Mouse (Mus musculus): Measurements from ENCODE around the gene Josd2. TPM values are rescaled to one million over a fixed set of nuclear protein-coding genes. Genes with fewer than 3 reads are reported as not detected.

Josd2 gene
- polyA plus RNA-seq, 1 experiment from 2014 or later, result 42.5 TPM

DNA sequence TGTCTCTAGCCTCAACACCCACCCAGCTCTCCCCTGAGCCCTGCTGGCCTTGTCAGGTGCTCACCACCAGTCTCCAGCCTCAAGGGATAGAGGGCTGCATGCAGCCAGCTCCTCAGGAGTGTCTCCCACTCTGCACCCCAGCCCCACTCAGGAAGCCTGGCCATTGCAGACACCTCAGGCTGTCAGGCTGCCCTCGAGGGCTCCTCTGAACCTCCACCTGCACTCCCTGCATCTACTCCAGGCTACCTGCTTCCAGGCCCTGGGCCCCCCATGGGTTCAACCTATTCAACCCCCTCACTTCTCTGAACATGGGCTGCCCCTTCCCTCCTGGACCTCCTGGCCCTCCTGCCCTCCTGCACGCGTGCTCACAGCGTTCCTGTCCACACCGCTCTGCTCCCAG, 23.6 kb downstream of the Josd2 start:
- H3K9ac ChIP-seq (ENCODE audit: low read depth, low read length), result no peak overlapping the region
- H3K4me3 ChIP-seq (ENCODE audit: low read length), result no peak overlapping the region
- no peak overlapping the region for H3K4me2 ChIP-seq (ENCODE audit: low read length)
- H3K9me3 ChIP-seq (ENCODE audit: control insufficient read depth, low read length), result no peaks in the 10 kb centered on the region
- peaks cover 33% of the 10 kb centered on the region for H3K36me3 ChIP-seq (ENCODE audit: control insufficient read depth, insufficient read depth, low read length)
- ATAC-seq, result no peak
- H3K27ac ChIP-seq (ENCODE audit: low read depth, low read length), result no peak overlapping the region
- WGBS, result 96% methylated on average over 5 of the region's 5 CpGs
- peaks cover 17% of the 10 kb centered on the region for H3K4me1 ChIP-seq (ENCODE audit: control insufficient read depth, insufficient read depth, low read depth, low read length)
- no peaks in the 10 kb centered on the region for H3K27me3 ChIP-seq (replicated peaks; ENCODE audit: control insufficient read depth, insufficient read depth, low read length)

DNA sequence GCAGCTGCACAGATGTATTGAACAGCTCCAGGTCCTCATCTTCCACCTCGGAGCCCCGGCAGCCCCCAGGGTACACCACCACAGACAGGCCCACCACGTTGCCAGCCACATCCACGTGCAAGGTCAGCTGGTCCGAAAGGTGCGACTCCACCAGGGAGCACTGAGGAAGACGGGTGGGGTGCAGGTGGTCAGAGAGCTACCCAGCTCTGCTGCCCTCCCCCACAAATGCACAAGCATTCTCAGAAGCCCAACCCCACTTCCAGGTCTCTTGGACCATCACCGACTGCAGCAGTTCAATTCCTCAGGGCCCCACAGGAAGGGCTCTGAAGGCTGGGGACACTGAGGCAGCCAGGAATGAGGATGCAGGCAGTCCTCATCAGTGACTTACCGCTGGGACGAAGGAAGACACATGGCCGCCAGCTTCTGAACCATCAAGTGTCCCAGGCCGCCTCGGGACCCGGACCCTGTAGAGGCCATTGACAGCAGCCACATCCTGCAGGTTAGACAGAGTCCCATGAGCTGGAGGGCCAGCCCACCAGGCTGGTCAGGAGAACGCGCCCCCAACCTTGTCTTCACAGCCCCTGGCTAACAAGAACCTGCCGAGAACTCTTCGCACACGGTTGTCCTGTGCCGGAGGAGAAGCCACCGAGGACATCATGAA, 24.5 kb downstream of the Josd2 start:
- Histone ChIP-seq H3K36me3 (ENCODE audit: control insufficient read depth, insufficient read depth, low read length) (peaks cover 33% of the 10 kb centered on the region), H3K27ac (ENCODE audit: low read depth, low read length) (no peak overlapping the region), H3K4me1 (ENCODE audit: control insufficient read depth, insufficient read depth, low read depth, low read length) (peaks cover 16% of the 10 kb centered on the region), H3K9me3 (ENCODE audit: control insufficient read depth, low read length) (no peaks in the 10 kb centered on the region), H3K4me2 (ENCODE audit: low read length) (no peak overlapping the region), H3K27me3 (replicated peaks; ENCODE audit: control insufficient read depth, insufficient read depth, low read length) (no peaks in the 10 kb centered on the region), H3K9ac (ENCODE audit: low read depth, low read length) (no peak overlapping the region), H3K4me3 (ENCODE audit: low read length) (no peak overlapping the region)
- 94% methylated on average over 21 of the region's 21 CpGs for WGBS
- ATAC-seq, result no peak

DNA sequence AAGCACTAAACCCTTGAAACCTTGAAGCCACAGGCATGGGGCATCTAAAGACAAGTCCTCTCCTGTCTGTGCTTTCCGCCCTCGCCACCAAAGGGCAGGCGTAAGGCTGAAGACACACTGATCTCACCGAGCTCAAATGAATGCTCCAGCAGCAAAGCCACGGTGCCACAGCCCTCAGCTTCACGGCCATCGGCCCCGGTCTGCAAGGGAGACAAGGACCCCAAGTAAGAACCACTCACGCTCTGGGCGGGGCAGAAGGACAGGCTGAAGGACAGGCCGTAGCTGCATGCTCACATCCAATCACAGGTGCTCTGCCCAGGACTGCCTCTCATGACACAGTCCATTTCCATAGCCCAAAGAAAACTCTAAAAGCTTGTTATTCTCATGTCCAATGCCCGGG, 26.9 kb downstream of the Josd2 start:
- 92% methylated on average over 12 of the region's 12 CpGs for WGBS
- Histone ChIP-seq H3K27ac (ENCODE audit: low read depth, low read length) (no peak overlapping the region), H3K9me3 (ENCODE audit: control insufficient read depth, low read length) (no peaks in the 10 kb centered on the region), H3K4me2 (ENCODE audit: low read length) (peak overlapping the region; percentile 76; the same call in 1 of the 2 replicates), H3K36me3 (ENCODE audit: control insufficient read depth, insufficient read depth, low read length) (peaks cover 27% of the 10 kb centered on the region), H3K9ac (ENCODE audit: low read depth, low read length) (no peak overlapping the region), H3K27me3 (replicated peaks; ENCODE audit: control insufficient read depth, insufficient read depth, low read length) (no peaks in the 10 kb centered on the region), H3K4me3 (ENCODE audit: low read length) (no peak overlapping the region), H3K4me1 (ENCODE audit: control insufficient read depth, insufficient read depth, low read depth, low read length) (peaks cover 18% of the 10 kb centered on the region)
- ATAC-seq, result no peak

DNA sequence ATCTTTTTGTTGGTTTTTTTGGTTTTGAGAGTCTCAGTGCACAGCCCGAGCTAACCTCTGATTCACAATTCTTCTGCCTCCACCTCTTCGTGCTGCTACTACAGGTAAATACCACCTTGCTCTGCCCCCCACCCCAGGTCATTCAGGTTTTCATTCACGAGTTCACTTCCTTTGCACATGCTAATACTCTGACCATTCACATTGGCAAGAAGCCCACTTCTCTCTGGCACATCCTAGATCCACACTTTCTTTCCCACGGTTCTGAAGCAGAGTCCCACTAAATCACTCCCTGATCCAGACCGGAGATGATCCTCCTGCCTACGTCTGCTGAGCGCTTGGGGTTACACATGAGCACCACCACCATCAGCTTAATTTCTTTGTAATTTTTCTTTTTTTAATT, 27.3 kb downstream of the Josd2 start:
- Histone ChIP-seq H3K27ac (ENCODE audit: low read depth, low read length) (no peak overlapping the region), H3K36me3 (ENCODE audit: control insufficient read depth, insufficient read depth, low read length) (peaks cover 25% of the 10 kb centered on the region)
- 71% methylated on average over 7 of the region's 7 CpGs for WGBS

DNA sequence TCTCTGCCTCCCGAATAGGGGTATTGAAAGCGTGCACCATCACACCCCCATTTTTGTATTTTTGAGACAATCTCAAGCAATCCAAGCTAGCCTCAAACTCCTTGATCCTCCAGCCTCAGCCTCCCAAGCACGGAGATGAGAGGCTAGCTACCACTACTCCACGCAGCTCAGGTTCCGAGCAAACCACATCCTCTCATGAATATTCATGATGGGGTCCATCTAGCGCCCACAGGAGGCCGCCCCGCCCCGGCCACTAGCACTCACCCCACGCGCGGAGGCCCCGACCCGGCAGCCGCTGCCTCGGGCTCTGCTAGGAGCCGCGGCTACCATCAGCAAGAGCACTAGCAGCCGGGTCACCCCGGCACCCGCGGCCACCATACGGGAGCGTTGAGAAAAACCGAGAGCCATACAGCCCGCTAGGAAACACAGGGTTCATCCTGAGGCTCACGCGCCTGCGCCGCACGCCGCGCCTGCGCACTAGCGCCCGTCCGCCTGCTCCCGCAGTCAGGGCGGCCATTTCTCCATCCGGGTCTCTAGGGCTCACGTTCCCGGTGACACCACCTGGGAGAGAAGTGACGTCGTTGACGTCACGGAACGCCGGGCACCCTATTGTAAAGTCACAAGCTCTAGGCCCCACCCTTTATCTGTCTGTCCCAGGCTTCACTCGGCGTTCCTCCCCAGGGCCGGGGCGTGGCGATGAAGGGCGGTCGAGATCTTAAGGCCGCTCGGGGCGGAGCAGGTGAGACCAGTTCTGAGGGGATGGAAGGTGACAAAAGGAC, 28.4 kb downstream of the Josd2 start, which contains the start of the genes Emc10 and Fam71e1:
Emc10 (minus strand) TSS at position 538 of the 779 bp plus-strand sequence.
Fam71e1 (plus strand) TSS at position 590 of the 779 bp plus-strand sequence.
- Histone ChIP-seq H3K27ac (ENCODE audit: low read depth, low read length) (peak within 1 kb of the TSS; percentile 94), H3K9me3 (ENCODE audit: control insufficient read depth, low read length) (no peaks in the 10 kb centered on the region), H3K9ac (ENCODE audit: low read depth, low read length) (peak within 1 kb of the TSS; percentile 95), H3K4me2 (ENCODE audit: low read length) (peak within 1 kb of the TSS; percentile 88), H3K27me3 (replicated peaks; ENCODE audit: control insufficient read depth, insufficient read depth, low read length) (no peaks in the 10 kb centered on the region), H3K36me3 (ENCODE audit: control insufficient read depth, insufficient read depth, low read length) (peaks cover 16% of the 10 kb centered on the region), H3K4me1 (ENCODE audit: control insufficient read depth, insufficient read depth, low read depth, low read length) (peaks cover 18% of the 10 kb centered on the region), H3K4me3 (ENCODE audit: low read length) (peak within 1 kb of the TSS; percentile 76)
- under 1% methylated on average over 56 of the region's 58 CpGs for WGBS
- peak; percentile 96 for ATAC-seq

More for the DNA sequence above, 27.3 kb downstream of the Josd2 start:
- Histone ChIP-seq H3K9ac (ENCODE audit: low read depth, low read length) (no peak overlapping the region; the same call in 1 of the 2 replicates), H3K27me3 (replicated peaks; ENCODE audit: control insufficient read depth, insufficient read depth, low read length) (no peaks in the 10 kb centered on the region), H3K4me3 (ENCODE audit: low read length) (peak overlapping the region; percentile 76), H3K4me2 (ENCODE audit: low read length) (peak overlapping the region; percentile 76), H3K4me1 (ENCODE audit: control insufficient read depth, insufficient read depth, low read depth, low read length) (peaks cover 18% of the 10 kb centered on the region), H3K9me3 (ENCODE audit: control insufficient read depth, low read length) (no peaks in the 10 kb centered on the region)
- no peak for ATAC-seq

DNA sequence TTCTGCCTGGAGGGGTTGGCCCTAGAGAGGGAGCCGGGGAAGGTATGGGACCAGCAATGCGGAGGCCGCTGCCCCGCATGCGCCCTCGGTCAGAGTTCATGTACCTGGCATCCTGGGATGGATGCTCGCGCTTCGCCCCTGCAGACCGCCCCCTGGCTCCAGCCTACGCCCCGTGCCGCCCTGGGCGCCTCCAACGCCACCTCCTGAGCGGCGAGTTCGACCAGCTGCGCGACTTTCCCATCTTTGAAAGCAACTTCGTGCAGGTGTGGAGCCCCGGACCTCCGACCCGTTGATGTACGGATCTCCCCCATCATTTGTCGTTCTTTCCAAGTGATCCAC, 29.0 kb downstream of the Josd2 start:
- Histone ChIP-seq H3K27ac (ENCODE audit: low read depth, low read length) (peak overlapping the region; percentile 94), H3K9me3 (ENCODE audit: control insufficient read depth, low read length) (no peaks in the 10 kb centered on the region), H3K4me1 (ENCODE audit: control insufficient read depth, insufficient read depth, low read depth, low read length) (peaks cover 18% of the 10 kb centered on the region), H3K4me3 (ENCODE audit: low read length) (peak overlapping the region; percentile 76), H3K27me3 (replicated peaks; ENCODE audit: control insufficient read depth, insufficient read depth, low read length) (no peaks in the 10 kb centered on the region), H3K4me2 (ENCODE audit: low read length) (peak overlapping the region; percentile 88), H3K36me3 (ENCODE audit: control insufficient read depth, insufficient read depth, low read length) (peaks cover 11% of the 10 kb centered on the region; the same call in 1 of the 2 replicates), H3K9ac (ENCODE audit: low read depth, low read length) (peak overlapping the region; percentile 93)
- ATAC-seq, result no peak
- WGBS, result under 1% methylated on average over 20 of the region's 26 CpGs

DNA sequence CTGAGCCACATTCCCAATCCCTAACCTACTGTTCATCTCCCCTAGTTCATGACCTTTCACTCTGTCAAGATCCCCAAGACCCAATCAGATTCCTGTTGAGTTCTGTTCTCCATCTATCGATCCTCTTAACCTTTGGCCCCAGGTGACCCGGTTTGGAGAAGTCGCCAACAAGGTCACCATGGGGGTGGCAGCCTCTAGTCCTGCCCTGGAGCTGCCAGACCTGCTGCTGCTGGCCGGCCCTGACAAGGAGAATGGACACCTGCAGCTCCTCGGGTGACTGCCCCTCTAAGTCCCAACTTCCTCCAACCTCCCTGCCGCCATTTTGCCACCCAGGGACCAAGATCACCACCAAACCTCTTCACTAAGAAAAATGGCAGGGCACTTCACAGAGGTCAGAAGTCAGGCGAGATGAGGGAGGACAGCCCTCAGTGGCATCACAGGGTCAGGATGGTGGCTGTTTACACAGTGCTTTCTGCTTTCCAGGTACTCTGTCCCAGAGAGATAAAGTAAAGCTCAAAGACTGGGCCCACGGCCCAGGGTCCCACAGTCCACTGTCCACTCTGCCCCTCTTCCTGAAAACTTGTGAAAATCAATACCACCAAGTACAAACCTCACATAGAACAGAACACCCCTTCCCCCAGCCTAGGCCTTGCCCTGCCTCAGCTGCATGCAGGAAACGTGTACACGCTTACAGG, 29.7 kb downstream of the Josd2 start:
- peak overlapping the region; percentile 94; the same call in 1 of the 2 replicates for H3K27ac ChIP-seq (ENCODE audit: low read depth, low read length)
- peaks cover 5% of the 10 kb centered on the region; the same call in 1 of the 2 replicates for H3K36me3 ChIP-seq (ENCODE audit: control insufficient read depth, insufficient read depth, low read length)
- peak overlapping the region; percentile 76 for H3K4me3 ChIP-seq (ENCODE audit: low read length)
- H3K9ac ChIP-seq (ENCODE audit: low read depth, low read length), result peak overlapping the region; percentile 93
- H3K4me2 ChIP-seq (ENCODE audit: low read length), result peak overlapping the region; percentile 88
- no peak for ATAC-seq
- H3K27me3 ChIP-seq (replicated peaks; ENCODE audit: control insufficient read depth, insufficient read depth, low read length), result no peaks in the 10 kb centered on the region
- H3K9me3 ChIP-seq (ENCODE audit: control insufficient read depth, low read length), result no peaks in the 10 kb centered on the region
- 91% methylated on average over 10 of the region's 10 CpGs for WGBS
- H3K4me1 ChIP-seq (ENCODE audit: control insufficient read depth, insufficient read depth, low read depth, low read length), result peaks cover 18% of the 10 kb centered on the region

DNA sequence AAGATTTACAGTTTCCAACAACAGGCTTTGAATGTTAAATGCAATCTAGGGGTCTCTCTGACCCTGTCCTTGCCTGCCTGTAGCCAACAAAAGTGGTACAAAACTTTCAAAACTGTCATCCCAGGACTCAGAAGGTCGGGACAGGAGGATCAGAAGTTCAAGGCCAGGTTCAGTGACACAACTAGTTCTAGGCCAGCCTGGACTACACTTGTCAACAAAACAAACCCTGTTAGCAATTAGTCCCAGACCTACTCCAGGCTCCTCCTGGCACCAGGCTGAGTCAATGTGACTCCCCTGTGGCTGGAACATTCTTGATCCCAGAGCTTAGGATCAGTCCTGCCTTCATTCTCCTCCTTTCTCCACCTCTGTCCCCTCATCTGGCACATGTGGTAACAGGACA, 31.1 kb downstream of the Josd2 start:
- no peak overlapping the region for H3K4me3 ChIP-seq (ENCODE audit: low read length)
- ATAC-seq, result no peak
- no peak overlapping the region for H3K4me2 ChIP-seq (ENCODE audit: low read length)
- 79% methylated on average over 1 of the region's 1 CpGs for WGBS
- 0 out of 2 replicates have a peak, but pooled peaks cover under 1% of the 10 kb centered on the region for H3K36me3 ChIP-seq (ENCODE audit: control insufficient read depth, insufficient read depth, low read length)
- peaks cover 18% of the 10 kb centered on the region for H3K4me1 ChIP-seq (ENCODE audit: control insufficient read depth, insufficient read depth, low read depth, low read length)
- no peaks in the 10 kb centered on the region for H3K9me3 ChIP-seq (ENCODE audit: control insufficient read depth, low read length)
- H3K9ac ChIP-seq (ENCODE audit: low read depth, low read length), result no peak overlapping the region
- H3K27me3 ChIP-seq (replicated peaks; ENCODE audit: control insufficient read depth, insufficient read depth, low read length), result no peaks in the 10 kb centered on the region
- H3K27ac ChIP-seq (ENCODE audit: low read depth, low read length), result no peak overlapping the region

DNA sequence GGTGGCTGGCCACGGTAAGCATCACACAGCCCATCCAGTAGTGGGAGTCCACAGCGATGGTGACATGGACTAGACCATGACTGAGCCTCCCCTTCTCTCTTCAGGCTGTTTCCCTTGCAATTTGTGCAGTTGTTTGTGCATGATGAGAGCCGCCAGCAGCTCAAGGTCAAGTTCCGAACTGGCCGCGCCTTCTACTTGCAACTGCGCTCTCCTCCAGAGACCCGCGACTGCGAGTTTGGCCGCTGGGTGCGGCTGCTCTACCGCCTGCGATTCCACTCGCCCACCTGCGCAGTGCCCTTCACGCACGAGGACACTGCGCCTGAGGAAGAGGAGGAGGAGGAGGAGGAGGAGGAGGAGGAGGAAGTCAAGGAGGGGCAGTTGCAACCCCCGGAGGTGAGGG, 32.3 kb downstream of the Josd2 start:
- no peaks in the 10 kb centered on the region for H3K36me3 ChIP-seq (ENCODE audit: control insufficient read depth, insufficient read depth, low read length)
- H3K9me3 ChIP-seq (ENCODE audit: control insufficient read depth, low read length), result no peaks in the 10 kb centered on the region
- no peaks in the 10 kb centered on the region for H3K27me3 ChIP-seq (replicated peaks; ENCODE audit: control insufficient read depth, insufficient read depth, low read length)
- no peak overlapping the region for H3K4me3 ChIP-seq (ENCODE audit: low read length)
- WGBS, result 65% methylated on average over 20 of the region's 20 CpGs
- H3K4me2 ChIP-seq (ENCODE audit: low read length), result no peak overlapping the region
- peaks cover 12% of the 10 kb centered on the region for H3K4me1 ChIP-seq (ENCODE audit: control insufficient read depth, insufficient read depth, low read depth, low read length)
- no peak overlapping the region for H3K9ac ChIP-seq (ENCODE audit: low read depth, low read length)
- no peak for ATAC-seq
- H3K27ac ChIP-seq (ENCODE audit: low read depth, low read length), result no peak overlapping the region

All from hindbrain, embryonic 16.5 days (tissue).